Mouse (Mus musculus) inflammation-experienced regulatory T-cells, adult 16 weeks (primary cell): ENCODE data around the gene Cfp. TPM values are rescaled to one million over a fixed set of nuclear protein-coding genes. Genes with fewer than 3 reads are reported as not detected.

Source experiments
- polyA plus RNA-seq: library from polyadenylated mRNA; unstranded; fragments of 100-300 nt; shearing (Covaris generic); gene quantifications from one replicate; pipeline ENCODE4 v1.2.1, GENCODE M21; 2017

The Cfp gene
- 12.3 TPM for polyA plus RNA-seq

GRCm38 (mm10) chrX:20931364-20931763 is at the start of gene Cfp:
Cfp (minus strand) TSS chrX:20931555.

GRCm38 (mm10) chrX:20961477-20962378 is 30.4 kb upstream of the Cfp start, which contains the start of gene Uxt:
Uxt (minus strand) TSS chrX:20962017.

GRCm38 (mm10) chrX:20950191-20950880 is 19.0 kb upstream of the Cfp start, which contains the start of gene Elk1:
Elk1 (minus strand) TSS chrX:20950608.

GRCm38 (mm10) chrX:20920844-20921364 is 10.5 kb downstream of the Cfp start, which contains the start of gene Syn1:
Syn1 (minus strand) TSS chrX:20921004.

Other genes starting within 250 kb of the Cfp start
- 12.5 TPM for gene Cdk16, start 243.6 kb downstream of the Cfp start, polyA plus RNA-seq
- gene Usp11, start 227.6 kb downstream of the Cfp start, polyA plus RNA-seq: 29.4 TPM
- gene Araf, start 133.7 kb downstream of the Cfp start, polyA plus RNA-seq: 205 TPM
- gene Timp1, start 61.4 kb downstream of the Cfp start, polyA plus RNA-seq: not detected
- gene Syn1, start 10.6 kb downstream of the Cfp start, polyA plus RNA-seq: 0.50 TPM
- gene Elk1, start 19.1 kb upstream of the Cfp start, polyA plus RNA-seq: 10.8 TPM
- gene Uxt, start 30.5 kb upstream of the Cfp start, polyA plus RNA-seq: 44.0 TPM
- gene Zfp182, start 130.8 kb upstream of the Cfp start, polyA plus RNA-seq: 17.3 TPM
- not detected for gene Spaca5, start 136.9 kb upstream of the Cfp start, polyA plus RNA-seq
- 3.1 TPM for gene Zfp300, start 158.0 kb upstream of the Cfp start, polyA plus RNA-seq
- gene Ssxa1, start 184.3 kb upstream of the Cfp start, polyA plus RNA-seq: not detected
- not detected for gene Gm21876, start 244.1 kb upstream of the Cfp start, polyA plus RNA-seq